Mouse (Mus musculus) layer of hippocampus, adult 18-20 months (tissue): Measurements from ENCODE around the gene Fbxw28. TPM values are rescaled to one million over a fixed set of nuclear protein-coding genes. Genes with fewer than 3 reads are reported as not detected.
"Not testable (repeated sequence)": the region's sequence is repeated elsewhere in the genome, so short reads cannot be mapped to it uniquely, and the experiment has no call there.

ENCODE experiments used
- DNase-seq, 2 experiments: peaks; one replicate each; pipeline ENCODE4 v3.0.0; 2022; ENCODE audit warnings: low spot score in 2 of 2
- long read RNA-seq: library from polyadenylated mRNA; stranded (forward); transcript quantifications from one replicate; pipeline ENCODE4 v2.0.0, GENCODE M21; 2021
- total RNA-seq, 2 experiments: library from RNA; stranded (reverse); gene quantifications; 2 replicates each; pipeline ENCODE4 v1.2.3; 2021

Gene Fbxw28
- not detected for total RNA-seq
- long read RNA-seq: 0 reads

DNA sequence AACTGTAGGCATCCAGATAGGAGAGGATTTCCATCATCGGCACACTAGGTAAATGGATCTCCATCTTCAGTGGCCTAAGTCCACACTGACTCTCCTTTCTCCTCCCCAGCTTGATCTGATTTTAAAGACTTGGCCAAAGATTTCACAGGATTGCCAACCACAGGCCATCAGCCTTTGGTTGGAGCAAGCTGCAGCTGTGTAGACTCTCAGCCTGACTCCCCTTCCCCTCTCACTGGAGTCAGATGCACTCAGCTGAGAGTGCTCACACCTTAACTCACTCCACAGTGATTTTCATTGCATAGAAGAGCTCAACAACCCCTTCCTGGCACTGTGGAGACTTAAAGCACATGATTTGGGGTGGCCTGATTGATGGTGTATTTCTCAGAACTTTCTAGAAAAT is at the start of gene Fbxw28:
TSS of gene Fbxw28 (minus strand) at position 101 of the 400 bp plus-strand sequence.
- not testable (repeated sequence) for DNase-seq

DNA sequence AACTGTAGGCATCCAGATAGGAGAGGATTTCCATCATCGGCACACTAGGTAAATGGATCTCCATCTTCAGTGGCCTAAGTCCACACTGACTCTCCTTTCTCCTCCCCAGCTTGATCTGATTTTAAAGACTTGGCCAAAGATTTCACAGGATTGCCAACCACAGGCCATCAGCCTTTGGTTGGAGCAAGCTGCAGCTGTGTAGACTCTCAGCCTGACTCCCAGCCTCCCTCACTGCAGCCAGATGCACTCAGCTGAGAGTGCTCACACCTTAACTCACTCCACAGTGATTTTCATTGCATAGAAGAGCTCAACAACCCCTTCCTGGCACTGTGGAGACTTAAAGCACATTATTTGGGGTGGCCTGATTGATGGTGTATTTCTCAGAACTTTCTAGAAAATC is 51.9 kb downstream of the Fbxw28 start, which contains the start of gene Fbxw14:
TSS of gene Fbxw14 (minus strand) at position 101 of the 400 bp plus-strand sequence.
- DNase-seq: not testable (repeated sequence)

Other genes with a start within 250 kb of the Fbxw28 start
- gene Plxnb1, start 244.3 kb downstream of the Fbxw28 start, total RNA-seq: 10 to 100 TPM; 70.4 to 76.5 TPM
- gene Fbxw21, start 177.6 kb downstream of the Fbxw28 start, total RNA-seq: not detected
- not detected for gene Fbxw13, start 143.7 kb downstream of the Fbxw28 start, total RNA-seq
- not detected for gene Fbxw20, start 104.9 kb downstream of the Fbxw28 start, total RNA-seq
- gene Fbxw14, start 52.0 kb downstream of the Fbxw28 start, total RNA-seq: not detected
- gene Fbxw22, start 64.6 kb upstream of the Fbxw28 start, total RNA-seq: not detected
- gene Fbxw16, start 109.5 kb upstream of the Fbxw28 start, total RNA-seq: not detected
- gene Fbxw19, start 156.2 kb upstream of the Fbxw28 start, total RNA-seq: not detected
- gene Fbxw15, start 228.6 kb upstream of the Fbxw28 start, total RNA-seq: not detected